Mouse (Mus musculus) heart, embryonic 16.5 days (tissue): ENCODE results near the gene Svs6. TPM values are rescaled to one million over a fixed set of nuclear protein-coding genes. Genes with fewer than 3 reads are reported as not detected.

ENCODE experiments used
- ATAC-seq: fragments of 200-750 bp; cut with Nextera tagmentation; replicated peaks from 2 replicates; pipeline ENCODE4 v1.8.0; 2017; ENCODE audit warnings: moderate number of reproducible peaks; ENCODE audit not compliant: insufficient read depth, low FRiP score; ENCODE audit errors: extremely low read depth
- H3K27ac ChIP-seq: fragments of 300-500 bp; sonication (generic); 2 replicates; pipeline ENCODE4 v1.5.1; 2014; ENCODE audit warnings: mild to moderate bottlenecking, low read length, control low read depth, moderate library complexity
- H3K27me3 ChIP-seq: fragments of 300-500 bp; sonication (generic); 2 replicates; pipeline ENCODE4 v1.6.1; 2014; ENCODE audit warnings: low read length, mixed read lengths; ENCODE audit not compliant: control insufficient read depth, insufficient read depth
- H3K36me3 ChIP-seq: fragments of 300-500 bp; sonication (generic); 2 replicates; pipeline ENCODE4 v1.6.1; 2014; ENCODE audit not compliant: control insufficient read depth, insufficient read depth
- H3K4me1 ChIP-seq: fragments of 300-500 bp; sonication (generic); 2 replicates; pipeline ENCODE4 v1.6.1; 2014; ENCODE audit warnings: low read length, mixed read lengths; ENCODE audit not compliant: control insufficient read depth, insufficient read depth
- H3K4me2 ChIP-seq: fragments of 300-500 bp; sonication (generic); 2 replicates; pipeline ENCODE4 v1.6.1; 2014; ENCODE audit warnings: low read depth, mild to moderate bottlenecking, control low read depth, low read length
- H3K4me3 ChIP-seq: fragments of 300-500 bp; sonication (generic); 2 replicates; pipeline ENCODE4 v1.5.1; 2014; ENCODE audit warnings: mild to moderate bottlenecking, control low read depth, low read length
- H3K9ac ChIP-seq: fragments of 300-500 bp; sonication (generic); 2 replicates; pipeline ENCODE4 v1.6.1; 2014; ENCODE audit warnings: low read length, control low read depth
- H3K9me3 ChIP-seq: fragments of 300-500 bp; sonication (generic); replicated peaks from 2 replicates; pipeline ENCODE4 v1.6.1; 2016; ENCODE audit warnings: low read length; ENCODE audit not compliant: control insufficient read depth
- WGBS: fragments of 180-500 bp; shearing (Covaris S2); extraction: QIAGEN DNeasy Blood & Tissue Kit; methylation state at CpG from one replicate; pipeline ENCODE4 v1.1.7; 2014; 5-methylcytosine and 5-hydroxymethylcytosine counted together
- polyA plus RNA-seq: library from polyadenylated mRNA; unstranded; fragments of >200 nt; fragmentation: Nextera tagmentation; extraction: Ambion mirVana; gene quantifications from 2 replicates; pipeline ENCODE4 v1.2.1, GENCODE M21; 2015

Gene Svs6
- polyA plus RNA-seq, 1 experiment from 2014 or later = not detected

DNA sequence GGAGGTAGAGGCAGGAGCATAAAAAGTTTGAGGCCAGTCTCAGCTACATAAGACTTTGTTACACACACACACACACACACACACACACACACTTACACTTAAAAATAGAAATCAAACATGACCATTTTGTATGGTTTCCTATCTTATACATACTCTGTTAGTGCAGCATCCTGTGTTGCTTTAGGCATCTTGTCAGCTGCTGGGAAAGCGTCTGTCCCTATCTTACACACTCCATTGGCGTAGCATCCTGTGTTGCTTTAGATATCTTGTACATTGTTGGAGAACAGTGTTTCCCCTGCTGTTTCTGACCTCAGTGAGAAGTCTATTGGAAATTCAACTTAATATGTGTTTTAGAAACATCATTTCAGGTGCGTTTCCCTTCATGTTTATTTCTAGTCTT lies 36.1 kb downstream of the Svs6 start:
- 63% methylated on average over 3 of the region's 3 CpGs for WGBS
- Histone ChIP-seq H3K4me2 (no peak overlapping the region), H3K9me3 (no peaks in the 10 kb centered on the region; the same call in 1 of the 2 replicates), H3K36me3 (no peaks in the 10 kb centered on the region), H3K27me3 (no peaks in the 10 kb centered on the region; the same call in 1 of the 2 replicates), H3K9ac (no peak overlapping the region), H3K4me1 (no peaks in the 10 kb centered on the region), H3K27ac (no peak overlapping the region), H3K4me3 (no peak overlapping the region)
- peak; percentile 67 for ATAC-seq

DNA sequence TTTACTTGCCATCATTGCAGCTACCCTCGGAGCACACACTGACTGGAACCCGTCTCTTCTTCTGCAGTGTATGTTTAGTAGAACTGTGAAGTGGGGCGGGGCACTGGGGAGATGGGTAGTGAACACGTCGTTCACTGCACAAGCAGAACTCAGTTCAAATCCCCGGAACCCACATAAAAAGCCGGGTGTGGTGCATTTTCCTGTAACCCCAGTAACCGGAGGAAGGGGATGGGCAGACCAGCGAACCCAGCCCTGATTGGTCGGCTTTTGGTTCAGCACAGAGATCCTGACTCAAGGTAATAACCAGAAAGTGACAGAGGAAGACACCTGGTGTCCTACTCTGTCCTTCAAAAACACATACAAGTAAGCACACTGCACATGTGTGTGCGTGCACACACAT lies 36.8 kb downstream of the Svs6 start:
- no peak overlapping the region for H3K9ac ChIP-seq
- no peaks in the 10 kb centered on the region for H3K4me1 ChIP-seq
- WGBS = 83% methylated on average over 11 of the region's 11 CpGs
- no peak overlapping the region for H3K4me2 ChIP-seq
- no peaks in the 10 kb centered on the region; the same call in 1 of the 2 replicates for H3K9me3 ChIP-seq
- H3K4me3 ChIP-seq = no peak overlapping the region
- H3K27ac ChIP-seq = no peak overlapping the region
- ATAC-seq = no peak
- no peaks in the 10 kb centered on the region; the same call in 1 of the 2 replicates for H3K27me3 ChIP-seq
- H3K36me3 ChIP-seq = no peaks in the 10 kb centered on the region

GRCm38 (mm10) chr2:164356177-164356967 lies 39.8 kb downstream of the Svs6 start:
- Histone ChIP-seq H3K9me3 (no peaks in the 10 kb centered on the region), H3K4me1 (no peaks in the 10 kb centered on the region), H3K4me2 (no peak overlapping the region), H3K36me3 (no peaks in the 10 kb centered on the region), H3K9ac (no peak overlapping the region), H3K27ac (no peak overlapping the region), H3K4me3 (no peak overlapping the region), H3K27me3 (no peaks in the 10 kb centered on the region; the same call in none of the 2 replicates)
- ATAC-seq = no peak
- 70% methylated on average over 11 of the region's 11 CpGs for WGBS

DNA sequence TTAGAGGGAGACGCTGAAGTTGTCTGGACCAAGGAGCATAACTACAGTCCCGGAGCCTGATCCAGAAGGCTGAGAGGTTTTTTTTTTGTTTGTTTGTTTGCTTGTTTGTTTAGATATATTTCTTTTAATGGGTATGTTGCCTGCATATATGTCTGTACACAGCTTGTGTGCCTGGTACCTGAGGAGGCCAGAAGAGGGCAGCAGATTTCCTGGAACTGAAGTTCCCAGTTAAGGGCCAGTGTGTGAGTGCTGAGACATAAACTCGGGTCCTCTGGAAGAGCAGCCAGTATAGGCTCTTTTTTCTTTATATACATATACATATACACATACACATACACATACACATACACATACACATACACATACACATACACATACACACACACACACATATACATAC lies 41.8 kb downstream of the Svs6 start:
- H3K4me2 ChIP-seq = no peak overlapping the region
- H3K4me3 ChIP-seq = no peak overlapping the region
- ATAC-seq = no peak
- no peaks in the 10 kb centered on the region; the same call in none of the 2 replicates for H3K27me3 ChIP-seq
- no peaks in the 10 kb centered on the region for H3K9me3 ChIP-seq
- no peak overlapping the region for H3K9ac ChIP-seq
- 71% methylated on average over 3 of the region's 3 CpGs for WGBS
- H3K27ac ChIP-seq = no peak overlapping the region
- no peaks in the 10 kb centered on the region for H3K36me3 ChIP-seq
- no peaks in the 10 kb centered on the region for H3K4me1 ChIP-seq

GRCm38 (mm10) chr2:164359031-164359430 lies 42.5 kb downstream of the Svs6 start:
- no peaks in the 10 kb centered on the region for H3K4me1 ChIP-seq
- WGBS = 81% methylated on average over 5 of the region's 5 CpGs
- H3K9me3 ChIP-seq = no peaks in the 10 kb centered on the region
- H3K4me2 ChIP-seq = no peak overlapping the region
- H3K27me3 ChIP-seq = no peaks in the 10 kb centered on the region; the same call in none of the 2 replicates
- no peak overlapping the region for H3K4me3 ChIP-seq
- ATAC-seq = no peak
- H3K9ac ChIP-seq = no peak overlapping the region
- H3K27ac ChIP-seq = no peak overlapping the region
- no peaks in the 10 kb centered on the region for H3K36me3 ChIP-seq

GRCm38 (mm10) chr2:164359668-164360067 lies 43.1 kb downstream of the Svs6 start:
- ATAC-seq = no peak
- no peaks in the 10 kb centered on the region for H3K9me3 ChIP-seq
- no peaks in the 10 kb centered on the region for H3K4me1 ChIP-seq
- no peak overlapping the region for H3K4me2 ChIP-seq
- 75% methylated on average over 5 of the region's 5 CpGs for WGBS
- H3K27me3 ChIP-seq = no peaks in the 10 kb centered on the region; the same call in none of the 2 replicates
- no peak overlapping the region for H3K4me3 ChIP-seq
- H3K9ac ChIP-seq = no peak overlapping the region
- H3K36me3 ChIP-seq = no peaks in the 10 kb centered on the region
- H3K27ac ChIP-seq = no peak overlapping the region

DNA sequence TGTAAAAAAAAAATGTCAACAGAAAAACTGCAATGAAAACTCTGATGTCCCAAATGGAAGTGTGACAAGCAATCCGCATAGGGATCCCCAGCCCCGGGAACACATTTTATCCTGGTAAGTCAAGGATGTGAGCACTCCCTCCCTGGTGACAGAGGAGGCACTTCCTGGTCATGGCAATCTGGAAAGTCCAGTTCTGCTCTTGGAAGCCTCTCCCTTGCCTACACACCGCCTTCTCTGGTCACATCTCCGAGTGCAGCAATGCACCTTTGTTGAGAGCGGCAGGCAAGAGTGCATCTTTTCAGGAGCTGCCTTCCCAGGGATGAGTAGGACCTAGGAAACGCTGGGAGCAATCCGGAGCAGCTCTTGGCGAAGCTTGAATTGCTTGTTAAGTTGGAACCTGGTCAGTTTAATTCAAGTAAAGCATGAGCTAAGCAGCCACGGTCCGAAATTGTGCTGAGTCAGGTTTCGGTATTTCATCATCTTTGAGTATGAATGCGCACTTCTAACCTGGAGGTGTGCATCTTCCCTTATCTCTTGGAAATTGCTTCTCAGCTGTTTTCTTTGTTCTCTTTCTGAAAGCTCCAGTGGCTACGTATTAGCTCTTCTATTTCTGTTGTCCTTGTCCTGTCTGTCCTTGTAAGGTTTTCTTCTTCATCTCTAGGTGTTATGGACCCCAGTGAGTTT lies 44.6 kb downstream of the Svs6 start:
- 32% methylated on average over 13 of the region's 13 CpGs for WGBS
- H3K4me1 ChIP-seq = no peaks in the 10 kb centered on the region
- H3K36me3 ChIP-seq = no peaks in the 10 kb centered on the region
- H3K4me2 ChIP-seq = no peak overlapping the region
- no peaks in the 10 kb centered on the region for H3K9me3 ChIP-seq
- ATAC-seq = no peak
- H3K4me3 ChIP-seq = no peak overlapping the region
- no peak overlapping the region for H3K9ac ChIP-seq
- H3K27ac ChIP-seq = no peak overlapping the region
- no peaks in the 10 kb centered on the region; the same call in none of the 2 replicates for H3K27me3 ChIP-seq

GRCm38 (mm10) chr2:164366947-164367346 lies 50.4 kb downstream of the Svs6 start:
- WGBS = 44% methylated on average over 3 of the region's 3 CpGs

More at GRCm38 (mm10) chr2:164366947-164367346, 50.4 kb downstream of the Svs6 start:
- no peak overlapping the region for H3K4me2 ChIP-seq
- H3K36me3 ChIP-seq = no peaks in the 10 kb centered on the region
- no peaks in the 10 kb centered on the region for H3K9me3 ChIP-seq
- H3K9ac ChIP-seq = no peak overlapping the region
- no peak overlapping the region for H3K4me3 ChIP-seq
- H3K4me1 ChIP-seq = no peaks in the 10 kb centered on the region
- H3K27me3 ChIP-seq = no peaks in the 10 kb centered on the region; the same call in 1 of the 2 replicates
- no peak for ATAC-seq
- no peak overlapping the region for H3K27ac ChIP-seq
